Mouse (Mus musculus) C2C12 (cell line): ENCODE data around the gene Fxyd4.

Source experiments
- CTCF ChIP-seq: IDR thresholded peaks from one replicate; pipeline ENCODE4 v1.5.1; 2011; ENCODE audit not compliant: control insufficient read depth, insufficient read depth, insufficient read length
- FOSL1 ChIP-seq: IDR thresholded peaks from one replicate; pipeline ENCODE4 v1.8.0; 2011; ENCODE audit warnings: mild to moderate bottlenecking, low read length; ENCODE audit not compliant: poor library complexity, insufficient read depth, severe bottlenecking
- MAX ChIP-seq: IDR thresholded peaks from one replicate; pipeline ENCODE4 v1.6.1; 2011; ENCODE audit warnings: mild to moderate bottlenecking, control low read depth
- MYOG ChIP-seq: IDR thresholded peaks from one replicate; pipeline ENCODE4 v1.6.1; 2011; ENCODE audit not compliant: control insufficient read depth, insufficient read length; ENCODE audit errors: extremely low read depth
- USF1 ChIP-seq: IDR thresholded peaks from one replicate; pipeline ENCODE4 v1.6.1; 2011; ENCODE audit warnings: low read depth, mild to moderate bottlenecking, control low read depth, moderate library complexity

- TF ChIP-seq MYOG (no peak), USF1 (no peak), CTCF (no peak), MAX (no peak), FOSL1 (no peak)
These were observed 33.7 kb downstream of the Fxyd4 start for GRCm38 (mm10) chr6:117903836-117904235.
